Mouse (Mus musculus) neural tube, embryonic 10.5 days (tissue): Measurements from ENCODE around the gene Parva.

ENCODE experiments used
- DNase-seq: peaks from one replicate; pipeline ENCODE4 v3.0.0-alpha.2; 2017; ENCODE audit warnings: low spot score; ENCODE audit errors: extremely low spot score

The Parva gene

GRCm38 (mm10) chr7:112427357-112428157 is at the start of gene Parva:
Parva (plus strand) TSS chr7:112427505.
- peak; percentile 86 for DNase-seq

- DNase-seq, result no peak
Measured at GRCm38 (mm10) chr7:112378056-112378455, 49.2 kb upstream of the Parva start.

- no peak for DNase-seq
Measured at GRCm38 (mm10) chr7:112378476-112378875, 48.8 kb upstream of the Parva start.

GRCm38 (mm10) chr7:112386521-112386920 is 40.8 kb upstream of the Parva start:
- no peak for DNase-seq

- DNase-seq, result no peak
Measured at GRCm38 (mm10) chr7:112387876-112388275, 39.4 kb upstream of the Parva start.

- DNase-seq, result no peak
Measured at GRCm38 (mm10) chr7:112388363-112388875, 38.9 kb upstream of the Parva start.

- DNase-seq, result no peak
Measured at GRCm38 (mm10) chr7:112389611-112390251, 37.6 kb upstream of the Parva start.

- DNase-seq, result no peak
Measured at GRCm38 (mm10) chr7:112390252-112390936, 36.9 kb upstream of the Parva start.

DNA sequence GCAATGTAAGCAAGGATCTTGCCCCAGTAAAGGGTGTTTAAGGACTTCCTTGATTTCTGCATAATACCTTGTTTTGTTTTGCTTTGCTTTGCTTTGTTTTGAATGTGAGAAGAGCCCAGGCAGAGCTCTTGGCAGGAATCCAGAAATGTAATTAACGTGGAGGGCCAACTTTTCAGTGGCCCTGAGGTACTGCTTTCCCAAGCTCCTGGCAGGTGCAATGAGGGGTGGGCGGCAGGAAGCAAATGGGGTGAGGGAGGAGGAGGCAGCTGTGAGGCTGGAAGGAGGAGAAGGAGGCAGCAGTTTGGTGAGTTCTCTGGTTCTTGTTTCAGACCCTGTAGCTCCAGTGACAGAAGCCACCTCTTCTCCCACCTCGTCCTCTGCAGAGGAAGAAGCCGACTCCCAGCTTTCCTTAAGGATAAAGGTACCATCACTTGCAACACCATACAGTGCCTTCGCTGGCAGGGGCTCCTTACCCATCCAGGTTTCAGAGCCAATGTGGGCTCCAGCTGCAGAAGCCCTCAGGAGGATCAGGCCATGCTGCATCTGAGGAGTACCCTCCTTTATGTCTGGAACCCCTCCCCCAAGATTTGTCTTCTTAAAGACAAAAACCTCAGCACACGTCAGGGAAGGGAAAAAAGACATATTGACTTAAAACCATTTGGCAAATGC is 36.2 kb upstream of the Parva start:
- DNase-seq, result no peak

DNA sequence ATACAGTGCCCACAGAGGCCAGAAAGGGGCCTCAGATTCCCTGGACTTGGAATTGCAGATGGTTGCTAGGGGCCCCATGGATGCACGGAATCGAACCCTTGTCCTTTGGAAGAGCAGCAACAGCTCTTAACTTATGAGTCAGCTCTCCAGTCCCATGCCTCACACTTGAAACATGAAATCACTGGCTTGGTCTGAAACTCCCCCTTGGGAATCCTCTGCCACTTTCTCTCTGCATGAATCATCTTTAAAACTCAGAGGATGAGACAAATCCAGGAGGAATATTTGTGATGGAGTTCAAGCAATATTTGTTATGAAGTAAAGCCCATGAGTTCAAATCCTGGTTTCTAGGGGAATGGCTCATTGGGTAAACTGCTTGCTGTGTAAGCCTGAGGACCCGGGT is 29.5 kb upstream of the Parva start:
- DNase-seq, result no peak

- no peak for DNase-seq
Measured at GRCm38 (mm10) chr7:112399425-112400170, 27.7 kb upstream of the Parva start.

DNA sequence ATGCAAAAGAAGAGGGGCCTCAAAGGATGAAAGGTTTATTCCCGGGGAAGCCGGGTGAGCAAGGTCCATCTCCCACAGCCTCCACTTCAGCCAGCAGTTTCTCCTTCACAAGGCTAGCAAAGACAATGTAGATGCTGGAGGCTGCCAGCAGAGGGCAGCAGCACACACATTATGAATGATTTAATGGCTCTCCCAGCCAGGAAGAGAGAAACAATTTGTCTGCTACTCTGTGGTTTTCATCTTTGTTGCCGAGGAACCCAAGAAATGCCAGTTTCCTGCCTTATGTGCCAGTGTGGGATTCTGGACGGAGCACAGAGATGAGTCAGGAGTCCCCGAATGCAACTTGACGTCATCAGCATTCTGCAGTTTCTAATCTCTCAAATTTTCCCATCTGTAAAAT is 27.1 kb upstream of the Parva start:
- peak; percentile 84 for DNase-seq

DNA sequence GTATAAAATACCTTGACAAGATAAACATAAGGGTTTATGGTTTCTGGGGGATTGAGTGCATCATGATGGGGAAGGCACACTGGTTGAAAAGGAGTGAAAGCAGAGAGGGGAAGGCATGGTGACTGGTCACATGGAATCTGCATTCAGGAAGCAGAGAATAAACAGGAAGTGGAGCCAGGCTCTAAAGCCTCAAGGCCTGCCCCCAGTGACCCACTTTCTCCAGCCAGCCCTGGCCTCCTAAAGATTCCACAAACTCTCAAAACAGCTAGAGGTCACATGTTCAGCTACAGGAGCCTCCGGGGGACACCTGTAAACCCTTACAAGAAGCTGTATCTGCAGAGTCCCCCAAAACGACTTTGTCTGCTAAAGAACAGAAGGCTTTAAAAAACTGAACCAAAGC is 22.2 kb upstream of the Parva start:
- no peak for DNase-seq

DNA sequence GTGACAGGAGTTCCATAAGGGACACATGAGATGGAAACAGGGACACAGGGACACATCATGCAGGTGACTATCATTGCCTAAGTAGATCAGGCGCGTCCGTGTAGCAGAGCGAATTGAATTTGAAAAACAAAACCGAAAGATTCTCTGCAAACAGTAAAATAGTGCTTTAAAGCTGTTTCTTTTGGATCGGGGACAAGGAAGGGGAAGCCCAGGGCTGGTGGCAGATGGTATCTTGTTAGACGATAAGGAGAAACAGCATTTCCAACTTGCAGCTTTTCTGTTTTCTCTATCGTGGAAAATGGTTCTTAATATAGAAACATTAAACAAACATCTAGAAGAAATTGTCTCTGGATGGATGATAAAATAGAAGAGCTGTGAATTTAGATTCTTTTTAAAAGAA is 21.7 kb upstream of the Parva start:
- DNase-seq, result no peak

GRCm38 (mm10) chr7:112407597-112407996 is 19.7 kb upstream of the Parva start:
- no peak for DNase-seq

DNA sequence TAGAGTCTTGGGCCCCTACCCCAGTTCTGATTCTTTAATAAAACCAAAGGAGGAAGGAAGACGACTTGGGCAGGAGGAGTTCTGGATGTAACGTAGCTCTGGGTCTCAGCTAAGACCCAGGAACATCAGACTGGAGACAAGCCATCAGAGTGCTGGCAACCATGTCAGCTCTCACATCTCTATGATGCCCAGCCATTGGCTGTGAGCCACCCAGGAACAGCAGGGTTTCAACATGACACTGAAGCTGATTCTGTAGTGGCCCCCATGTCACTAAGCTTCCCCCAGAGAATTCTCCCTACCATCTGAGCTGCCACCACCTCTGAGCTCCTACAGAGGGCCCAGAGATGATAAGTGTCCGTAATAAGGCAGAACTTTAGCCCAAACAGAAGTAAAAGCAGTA is 17.3 kb upstream of the Parva start:
- no peak for DNase-seq

GRCm38 (mm10) chr7:112413286-112413685 is 14.0 kb upstream of the Parva start:
- DNase-seq, result no peak

DNA sequence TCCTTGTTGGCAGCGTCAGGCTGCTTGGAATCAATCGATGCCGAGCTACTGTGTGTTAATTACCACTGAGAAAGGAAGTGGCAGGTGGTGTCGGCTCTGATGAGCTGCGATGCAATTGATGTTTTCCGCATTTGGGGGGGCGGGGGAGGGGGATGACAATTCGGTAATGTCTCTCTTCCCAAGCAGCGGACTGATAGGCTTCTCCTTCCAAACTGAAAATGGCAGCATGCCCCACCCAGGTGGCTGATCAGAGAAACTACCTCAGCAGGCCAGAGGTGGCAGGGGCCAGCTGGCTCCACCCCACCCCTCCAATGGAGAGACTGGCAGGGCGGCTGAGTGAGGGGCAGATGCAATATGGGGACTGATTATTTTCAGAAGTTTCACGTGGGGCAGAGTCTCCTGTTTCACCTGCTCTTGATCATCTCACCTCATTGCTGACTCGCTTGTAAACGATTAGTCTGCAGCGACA is 11.2 kb upstream of the Parva start:
- no peak for DNase-seq

DNA sequence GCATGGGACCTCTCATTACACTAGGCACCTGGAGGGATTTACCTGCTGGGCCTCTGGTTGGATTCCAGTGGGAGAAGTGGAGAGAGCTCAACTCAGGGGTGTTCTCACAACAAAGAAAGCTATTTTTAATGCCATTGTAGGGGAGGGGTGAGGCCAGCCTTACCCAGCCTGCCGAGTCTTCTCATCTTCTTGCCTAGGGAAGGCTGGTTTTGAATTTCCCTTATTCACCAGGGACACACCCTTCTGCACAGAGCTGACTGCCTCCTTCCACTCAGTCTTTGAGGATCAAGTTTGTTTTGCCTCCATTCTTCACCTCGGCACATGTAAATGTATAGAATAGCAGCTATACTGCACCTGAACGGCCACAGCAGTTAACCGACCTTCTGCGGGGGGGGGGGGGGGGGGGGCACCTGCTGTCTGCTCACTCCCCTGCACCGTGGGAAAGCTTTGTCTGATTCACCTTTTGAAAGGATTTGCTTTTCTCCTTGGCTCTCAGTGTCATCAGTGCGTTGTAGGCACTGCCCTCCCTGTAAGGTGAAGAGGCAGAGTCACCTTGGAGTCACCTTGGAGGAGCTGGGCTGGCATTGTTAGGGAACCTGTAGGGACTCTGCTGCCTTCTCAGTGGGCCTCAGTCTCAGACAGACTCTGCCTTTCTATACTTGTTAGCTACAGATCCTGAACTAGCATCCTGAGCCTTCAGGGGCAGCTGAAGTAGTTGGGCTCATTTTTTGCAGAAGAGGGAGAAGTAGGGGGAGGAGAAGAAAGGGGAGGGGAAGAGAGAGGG is 10.4 kb upstream of the Parva start:
- DNase-seq, result no peak

- no peak for DNase-seq
Measured at GRCm38 (mm10) chr7:112417598-112417997, 9.7 kb upstream of the Parva start.
